Mouse (Mus musculus) embryonic fibroblast, embryonic 13.5 days (primary cell): ENCODE measurements around the gene Gm16253. TPM values are rescaled to one million over a fixed set of nuclear protein-coding genes. Genes with fewer than 3 reads are reported as not detected.

Source experiments
- H3K27ac ChIP-seq: 2 replicates; pipeline ENCODE4 v1.5.1; 2012; ENCODE audit warnings: low read length, control low read depth, inconsistent platforms; ENCODE audit not compliant: insufficient read depth
- H3K4me1 ChIP-seq: 2 replicates; pipeline ENCODE4 v1.6.1; 2011; ENCODE audit warnings: low read length; ENCODE audit not compliant: control insufficient read depth, insufficient read depth
- H3K4me3 ChIP-seq: 2 replicates; pipeline ENCODE4 v1.5.1; 2011; ENCODE audit warnings: mild to moderate bottlenecking, control low read depth, low read length; ENCODE audit not compliant: insufficient read depth
- CTCF ChIP-seq: IDR thresholded peaks from 2 replicates; pipeline ENCODE4 v1.5.1; 2011; ENCODE audit warnings: mild to moderate bottlenecking, control low read depth, low read length, moderate library complexity, borderline replicate concordance; ENCODE audit not compliant: insufficient read depth
- POLR2A ChIP-seq: IDR thresholded peaks from 2 replicates; pipeline ENCODE4 v1.6.1; 2011; ENCODE audit warnings: low read depth, mild to moderate bottlenecking, control low read depth, low read length, moderate library complexity
- polyA plus RNA-seq: library from polyadenylated mRNA; stranded (reverse); fragments of >200 nt; gene quantifications from 2 replicates; pipeline ENCODE4 v1.2.4, GENCODE M21; 2011; ENCODE audit warnings: low read depth; ENCODE audit not compliant: missing spikeins, insufficient read length

The Gm16253 gene
- polyA plus RNA-seq, 1 experiment, result not detected

DNA sequence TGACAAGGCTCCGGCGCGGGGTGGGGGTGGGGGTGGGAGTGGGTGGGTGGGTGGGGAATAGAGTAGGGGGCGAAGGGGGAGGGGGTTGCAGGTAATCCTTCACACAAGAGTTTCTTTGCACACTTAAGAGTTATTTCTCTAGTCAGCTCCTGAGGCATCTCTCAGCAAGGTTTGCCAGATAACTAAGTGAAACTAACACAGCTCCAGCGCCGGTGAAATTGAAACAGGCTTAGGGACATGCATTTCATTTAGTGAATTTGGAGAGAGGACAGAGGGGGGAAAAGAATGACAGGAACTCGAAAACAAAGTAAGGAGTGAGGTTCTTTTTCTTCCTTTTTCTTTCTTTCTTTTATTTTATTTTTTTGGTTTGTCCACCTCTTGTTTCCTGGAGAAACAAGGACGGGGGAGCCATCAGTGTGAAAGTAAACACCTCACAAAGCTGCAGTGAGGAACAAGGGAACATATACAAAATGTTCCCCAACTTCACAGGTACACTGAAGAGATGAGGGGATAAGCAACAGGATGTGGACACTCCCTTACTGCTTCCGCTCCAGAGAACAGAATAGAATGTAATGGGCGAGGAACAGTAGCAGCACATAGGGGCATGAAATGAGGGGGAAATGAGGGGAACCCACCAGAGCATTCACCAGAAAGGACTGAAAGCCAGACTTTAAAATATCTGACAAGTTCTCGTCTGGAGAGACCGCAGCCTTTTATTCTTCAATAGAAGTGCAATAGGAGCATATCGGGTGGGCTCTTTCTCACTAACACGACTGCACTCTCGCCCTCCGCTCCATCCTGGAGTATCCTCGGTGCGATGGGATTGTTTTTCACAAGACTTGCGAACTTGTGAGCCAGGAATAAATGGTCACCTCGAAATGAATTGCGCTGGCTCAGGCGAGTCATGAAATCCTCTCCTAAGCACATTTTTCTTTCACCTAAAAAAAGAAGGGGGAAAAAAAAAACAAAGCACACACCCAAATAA lies 19.8 kb upstream of the Gm16253 start:
- peak overlapping the region; percentile 45 for H3K4me3 ChIP-seq
- peak overlapping the region; percentile 37 for H3K27ac ChIP-seq
- H3K4me1 ChIP-seq, result peaks cover 7% of the 10 kb centered on the region; the same call in 1 of the 2 replicates
- TF ChIP-seq POLR2A, result peak; percentile 46
- no peak for TF ChIP-seq CTCF

GRCm38 (mm10) chr3:96557694-96558093 lies 19.1 kb upstream of the Gm16253 start, which contains the start of gene Txnip:
Txnip (plus strand) TSS chr3:96557957.
- peaks cover 7% of the 10 kb centered on the region; the same call in 1 of the 2 replicates for H3K4me1 ChIP-seq
- 0 out of 2 replicates have a peak, but pooled peaks have one; percentile 2 for TF ChIP-seq CTCF
- peak; percentile 97 for TF ChIP-seq POLR2A

DNA sequence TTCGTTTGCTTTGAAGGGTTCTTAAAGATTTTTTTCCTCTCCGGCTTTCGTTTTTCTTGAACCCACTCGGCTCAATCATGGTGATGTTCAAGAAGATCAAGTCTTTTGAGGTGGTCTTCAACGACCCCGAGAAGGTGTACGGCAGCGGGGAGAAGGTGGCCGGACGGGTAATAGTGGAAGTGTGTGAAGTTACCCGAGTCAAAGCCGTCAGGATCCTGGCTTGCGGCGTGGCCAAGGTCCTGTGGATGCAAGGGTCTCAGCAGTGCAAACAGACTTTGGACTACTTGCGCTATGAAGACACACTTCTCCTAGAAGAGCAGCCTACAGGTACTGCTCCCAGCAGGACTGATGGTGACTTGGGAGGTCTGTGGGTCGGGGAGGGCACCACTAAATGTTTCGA lies 18.6 kb upstream of the Gm16253 start:
- Histone ChIP-seq H3K4me1 (peaks cover 7% of the 10 kb centered on the region; the same call in 1 of the 2 replicates), H3K4me3 (peak overlapping the region; percentile 82), H3K27ac (peak overlapping the region; percentile 16)
- TF ChIP-seq CTCF (no peak), POLR2A (no peak; the same call in 1 of the 2 replicates)

More at GRCm38 (mm10) chr3:96557694-96558093, 19.1 kb upstream of the Gm16253 start, which contains the start of gene Txnip:
- Histone ChIP-seq H3K4me3 (peak within 1 kb of the TSS; percentile 82), H3K27ac (peak within 1 kb of the TSS; percentile 37)

DNA sequence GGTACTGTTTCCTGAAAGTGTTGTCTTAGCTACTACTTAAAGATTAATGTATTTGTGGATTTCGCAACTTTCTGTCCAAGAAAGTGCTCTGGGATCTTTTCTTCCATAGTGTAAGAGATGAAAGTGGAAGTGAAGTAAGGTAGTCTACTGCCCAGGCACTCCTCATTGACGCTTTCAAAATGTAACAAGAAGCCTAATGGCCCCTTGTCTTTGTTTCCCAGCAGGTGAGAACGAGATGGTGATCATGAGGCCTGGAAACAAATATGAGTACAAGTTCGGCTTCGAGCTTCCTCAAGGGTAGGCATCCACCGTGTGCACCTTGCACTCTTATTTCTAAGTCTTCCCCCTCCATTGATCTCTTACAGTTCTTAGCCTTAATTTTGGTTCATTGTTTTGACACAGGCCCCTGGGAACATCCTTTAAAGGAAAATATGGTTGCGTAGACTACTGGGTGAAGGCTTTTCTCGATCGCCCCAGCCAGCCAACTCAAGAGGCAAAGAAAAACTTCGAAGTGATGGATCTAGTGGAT lies 18.1 kb upstream of the Gm16253 start:
- H3K4me3 ChIP-seq, result peak overlapping the region; percentile 82
- no peak overlapping the region for H3K27ac ChIP-seq
- H3K4me1 ChIP-seq, result peaks cover 7% of the 10 kb centered on the region; the same call in 1 of the 2 replicates
- TF ChIP-seq POLR2A, result 0 out of 2 replicates have a peak, but pooled peaks have one; percentile 23
- TF ChIP-seq CTCF, result no peak

DNA sequence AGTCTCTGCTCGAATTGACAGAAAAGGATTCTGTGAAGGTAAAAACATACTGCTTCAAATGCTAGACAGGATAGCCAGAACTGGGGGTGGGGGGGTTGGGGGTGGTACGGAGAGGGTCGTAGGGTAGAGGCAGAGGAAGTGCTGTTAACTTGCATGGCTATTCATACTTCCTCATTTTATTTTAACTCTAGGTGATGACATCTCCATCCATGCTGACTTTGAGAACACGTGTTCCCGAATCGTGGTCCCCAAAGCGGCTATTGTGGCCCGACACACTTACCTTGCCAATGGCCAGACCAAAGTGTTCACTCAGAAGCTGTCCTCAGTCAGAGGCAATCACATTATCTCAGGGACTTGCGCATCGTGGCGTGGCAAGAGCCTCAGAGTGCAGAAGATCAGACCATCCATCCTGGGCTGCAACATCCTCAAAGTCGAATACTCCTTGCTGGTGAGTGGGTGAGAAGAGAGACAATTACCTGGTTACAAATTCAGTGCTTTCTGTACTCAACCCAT lies 17.3 kb upstream of the Gm16253 start:
- peak overlapping the region; percentile 82 for H3K4me3 ChIP-seq
- peaks cover 12% of the 10 kb centered on the region for H3K4me1 ChIP-seq
- H3K27ac ChIP-seq, result no peak overlapping the region
- TF ChIP-seq CTCF, result no peak
- 0 out of 2 replicates have a peak, but pooled peaks have one; percentile 11 for TF ChIP-seq POLR2A

DNA sequence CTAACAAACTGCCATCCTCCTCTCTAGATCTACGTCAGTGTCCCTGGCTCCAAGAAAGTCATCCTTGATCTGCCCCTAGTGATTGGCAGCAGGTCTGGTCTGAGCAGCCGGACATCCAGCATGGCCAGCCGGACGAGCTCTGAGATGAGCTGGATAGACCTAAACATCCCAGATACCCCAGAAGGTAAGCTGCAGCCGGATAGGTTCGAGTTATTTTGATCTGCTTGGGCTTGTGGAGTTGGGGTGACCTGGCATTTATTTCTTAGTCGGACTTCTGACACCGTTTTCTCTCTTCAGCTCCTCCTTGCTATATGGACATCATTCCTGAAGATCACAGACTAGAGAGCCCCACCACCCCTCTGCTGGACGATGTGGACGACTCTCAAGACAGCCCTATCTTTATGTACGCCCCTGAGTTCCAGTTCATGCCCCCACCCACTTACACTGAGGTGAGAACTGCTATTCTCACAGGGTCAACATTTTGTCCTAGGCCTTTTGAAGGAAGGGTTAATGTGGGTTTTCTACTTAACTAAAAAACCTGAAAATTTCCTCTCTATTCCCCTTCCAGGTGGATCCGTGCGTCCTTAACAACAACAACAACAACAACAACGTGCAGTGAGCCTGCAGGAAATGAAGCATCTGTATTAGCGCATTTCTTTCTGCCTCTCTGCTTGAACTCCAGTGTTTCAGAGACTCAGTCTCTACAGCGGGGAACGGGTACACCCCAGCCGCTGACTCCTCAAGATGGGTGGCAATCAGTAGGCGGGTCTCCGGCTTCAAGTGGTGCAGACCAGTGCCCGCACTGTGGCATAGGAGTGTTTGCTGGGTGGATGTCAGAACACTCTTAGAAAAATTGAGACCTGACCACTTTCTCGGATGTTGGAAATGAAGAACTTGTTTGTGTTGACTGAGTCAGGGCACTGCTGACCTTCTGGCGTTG lies 16.6 kb upstream of the Gm16253 start:
- H3K4me3 ChIP-seq, result peak overlapping the region; percentile 82
- H3K27ac ChIP-seq, result no peak overlapping the region
- peaks cover 12% of the 10 kb centered on the region for H3K4me1 ChIP-seq
- no peak for TF ChIP-seq CTCF
- 0 out of 2 replicates have a peak, but pooled peaks have one; percentile 11 for TF ChIP-seq POLR2A

DNA sequence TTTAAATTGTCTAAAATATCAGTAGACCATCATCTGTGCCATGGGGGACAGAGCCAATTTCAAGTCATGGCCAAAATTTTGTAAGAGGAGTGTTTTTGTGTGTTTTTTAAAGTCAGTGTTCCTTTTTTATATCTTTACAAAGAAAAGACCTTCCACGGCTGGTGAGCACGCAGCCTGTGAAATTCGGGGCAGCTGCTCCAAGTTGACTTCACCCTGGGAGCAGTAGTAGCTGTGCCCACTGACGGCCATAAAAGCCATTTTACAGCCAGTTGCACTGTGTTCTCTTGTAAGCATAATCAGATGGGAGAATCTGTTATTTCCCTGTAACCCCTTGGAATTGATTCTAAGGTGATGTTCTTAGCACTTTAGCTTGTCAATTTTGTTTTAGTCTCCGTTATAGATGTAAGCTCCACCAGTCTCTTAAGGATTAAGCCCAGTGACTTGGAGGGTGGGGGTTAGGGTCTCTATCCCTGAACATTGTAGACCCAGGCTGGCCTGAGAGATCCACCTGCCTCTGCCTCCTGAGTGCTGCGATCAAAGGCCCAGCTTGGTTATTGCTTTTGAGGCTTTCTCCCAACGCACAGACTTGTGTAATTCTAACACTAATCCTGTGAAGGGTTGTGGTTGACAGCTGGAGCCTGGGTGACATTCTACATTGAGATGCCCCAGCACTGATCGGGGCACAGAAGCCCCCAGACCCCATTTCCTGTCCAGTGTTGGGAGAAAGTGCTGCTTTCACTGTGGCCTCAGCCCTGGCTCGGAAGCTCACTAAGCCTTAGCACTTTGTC lies 15.7 kb upstream of the Gm16253 start:
- Histone ChIP-seq H3K4me3 (no peak overlapping the region), H3K27ac (no peak overlapping the region), H3K4me1 (peaks cover 12% of the 10 kb centered on the region)
- no peak; the same call in 1 of the 2 replicates for TF ChIP-seq POLR2A
- no peak for TF ChIP-seq CTCF
